Mouse (Mus musculus) liver, embryonic 14 days (tissue): ENCODE data around the gene Cdh3. TPM values are rescaled to one million over a fixed set of nuclear protein-coding genes. Genes with fewer than 3 reads are reported as not detected.

Experiments used
- polyA plus RNA-seq: library from polyadenylated mRNA; depleted of rRNA; stranded (reverse); fragments of >200 nt; gene quantifications from 2 replicates; pipeline ENCODE4 v1.2.3, GENCODE M21; 2012; rRNA removed

Cdh3 gene
- 1.3 TPM in 2 replicates for polyA plus RNA-seq

GRCm38 (mm10) chr8:106510365-106510975, at the start of gene Cdh3:
Cdh3 (plus strand) TSS chr8:106510891.

DNA sequence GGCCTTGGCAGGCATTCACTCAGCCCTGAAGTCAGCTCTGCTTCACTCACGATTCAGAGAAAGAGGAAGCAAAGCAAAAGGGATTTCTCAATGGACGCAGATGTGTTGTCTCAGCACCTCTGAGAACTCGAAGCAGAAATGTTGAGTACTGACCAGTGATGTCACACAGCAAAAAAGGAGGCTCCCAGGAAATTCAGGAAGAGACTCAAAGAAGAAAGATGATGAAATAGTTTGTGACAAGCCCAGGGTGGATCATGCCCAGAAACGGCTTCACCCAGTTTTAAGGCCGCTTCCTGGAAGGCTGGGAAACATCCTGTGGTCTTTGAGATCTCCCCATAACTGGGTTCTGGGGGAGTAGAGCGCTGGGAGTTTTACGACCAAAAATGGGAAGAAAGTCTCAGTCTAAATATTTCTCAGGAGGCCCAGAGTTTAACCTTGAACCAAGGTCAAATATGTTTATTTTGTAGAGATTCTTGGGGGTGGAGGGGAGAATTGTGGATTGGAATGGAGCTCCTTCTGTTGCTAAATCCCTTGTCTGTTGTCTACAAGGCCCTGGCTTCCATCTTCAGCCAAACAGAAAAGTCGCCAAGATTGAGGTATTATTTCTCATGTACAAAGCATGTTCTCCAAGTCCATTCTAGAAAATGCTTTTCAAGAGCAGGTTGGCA, 10.5 kb upstream of the Cdh3 start, which contains the start of gene 6030452D12Rik:
6030452D12Rik (plus strand) TSS at position 505 of the 668 bp plus-strand sequence.

DNA sequence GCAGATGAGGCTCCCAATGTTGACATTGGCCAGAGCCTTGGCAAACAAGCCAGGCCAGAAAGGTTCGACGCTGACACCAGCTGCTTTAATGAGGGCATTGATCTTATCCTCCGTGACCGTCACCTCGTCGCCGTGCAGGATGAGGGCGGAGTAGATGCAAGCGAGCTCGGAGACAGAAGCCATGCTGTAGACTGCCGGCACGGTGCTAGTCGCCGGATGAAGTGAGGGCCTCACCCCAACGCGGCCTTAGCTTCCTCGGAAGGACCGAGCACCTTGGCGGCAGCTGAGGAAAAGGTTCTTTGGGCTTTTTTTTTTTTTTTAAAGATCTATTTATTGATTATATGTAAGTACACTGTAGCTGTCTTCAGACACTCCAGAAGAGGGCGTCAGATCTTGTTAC, 62.5 kb downstream of the Cdh3 start, which contains the start of gene Gm10073:
Gm10073 (minus strand) TSS at position 294 of the 400 bp plus-strand sequence.

DNA sequence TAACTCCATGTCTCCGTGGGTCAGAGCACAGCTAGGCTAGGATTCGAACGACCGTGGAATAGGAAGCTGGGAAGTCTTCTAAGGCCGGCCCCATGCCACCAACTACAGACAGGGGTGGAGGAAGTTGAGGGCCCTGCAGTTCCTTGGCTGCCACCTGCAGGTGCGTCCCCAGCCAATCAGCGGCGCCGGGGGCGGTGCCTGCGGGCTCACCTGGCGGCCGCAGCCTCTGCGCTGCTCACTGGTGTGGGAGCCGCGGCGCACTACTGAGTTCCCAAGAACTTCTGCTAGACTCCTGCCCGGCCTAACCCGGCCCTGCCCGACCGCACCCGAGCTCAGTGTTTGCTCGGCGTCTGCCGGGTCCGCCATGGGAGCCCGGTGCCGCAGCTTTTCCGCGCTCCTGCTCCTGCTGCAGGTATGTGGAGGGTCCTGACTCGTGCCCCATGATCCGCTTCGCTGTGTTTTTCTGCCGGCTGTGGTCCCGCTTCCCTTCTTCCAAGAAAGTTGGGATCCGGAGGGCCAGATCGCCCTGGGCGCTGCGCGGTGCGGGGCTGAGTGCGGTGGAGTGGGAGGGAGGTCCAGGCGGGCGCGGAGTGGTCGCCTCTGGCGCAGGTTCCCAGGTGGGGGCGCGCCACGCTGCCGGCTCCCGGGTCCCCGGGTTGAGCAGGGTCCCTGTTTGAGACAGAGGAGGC, 92.6 kb downstream of the Cdh3 start, which contains the start of gene Cdh1:
Cdh1 (plus strand) TSS at position 221 of the 689 bp plus-strand sequence.

Other genes starting within 250 kb of the Cdh3 start
- gene Smpd3, start 172.9 kb upstream of the Cdh3 start, polyA plus RNA-seq, result 0.20 and 0.22 TPM in 2 replicates
- gene Zfp90, start 95.6 kb upstream of the Cdh3 start, polyA plus RNA-seq, result 1.7 and 2.0 TPM in 2 replicates
- gene 6030452D12Rik, start 10.4 kb upstream of the Cdh3 start, polyA plus RNA-seq, result not detected in 2 replicates
- gene Gm10073, start 62.6 kb downstream of the Cdh3 start, polyA plus RNA-seq, result 43.6 and 54.2 TPM in 2 replicates
- gene Cdh1, start 92.5 kb downstream of the Cdh3 start, polyA plus RNA-seq, result 9.9 and 11.5 TPM in 2 replicates
- 1.5 and 1.7 TPM in 2 replicates for gene Tango6, start 172.2 kb downstream of the Cdh3 start, polyA plus RNA-seq